Mouse (Mus musculus) liver, embryonic 15.5 days (tissue): ENCODE measurements around the gene Me1. TPM values are rescaled to one million over a fixed set of nuclear protein-coding genes. Genes with fewer than 3 reads are reported as not detected.
"Not testable (repeated sequence)": the region's sequence is repeated elsewhere in the genome, so short reads cannot be mapped to it uniquely, and the experiment has no call there.

ENCODE experiments used
- ATAC-seq: fragments of 200-750 bp; cut with Nextera tagmentation; 2 replicates; pipeline ENCODE4 v1.8.0; 2017; ENCODE audit warnings: moderate number of reproducible peaks, mild to moderate bottlenecking, moderate library complexity; ENCODE audit not compliant: insufficient read depth
- H3K27ac ChIP-seq: fragments of 300-500 bp; sonication (generic); replicated peaks from 2 replicates; pipeline ENCODE4 v1.5.1; 2015; ENCODE audit warnings: mild to moderate bottlenecking, inconsistent platforms
- H3K27me3 ChIP-seq: fragments of 300-500 bp; sonication (generic); 2 replicates; pipeline ENCODE4 v1.6.1; 2015; ENCODE audit warnings: mild to moderate bottlenecking, inconsistent platforms
- H3K36me3 ChIP-seq: fragments of 300-500 bp; sonication (generic); replicated peaks from 2 replicates; pipeline ENCODE4 v1.6.1; 2015; ENCODE audit warnings: moderate library complexity, mild to moderate bottlenecking, inconsistent platforms
- H3K4me1 ChIP-seq: fragments of 300-500 bp; sonication (generic); replicated peaks from 2 replicates; pipeline ENCODE4 v1.6.1; 2015; ENCODE audit warnings: inconsistent platforms
- H3K4me2 ChIP-seq: fragments of 300-500 bp; sonication (generic); 2 replicates; pipeline ENCODE4 v1.6.1; 2015; ENCODE audit warnings: moderate library complexity, mild to moderate bottlenecking, inconsistent platforms
- H3K4me3 ChIP-seq: fragments of 300-500 bp; sonication (generic); replicated peaks from 2 replicates; pipeline ENCODE4 v1.5.1; 2015; ENCODE audit warnings: mild to moderate bottlenecking, inconsistent platforms
- H3K9ac ChIP-seq: fragments of 300-500 bp; sonication (generic); 2 replicates; pipeline ENCODE4 v1.6.1; 2015; ENCODE audit warnings: moderate library complexity, mild to moderate bottlenecking, inconsistent platforms
- H3K9me3 ChIP-seq: fragments of 300-500 bp; sonication (generic); replicated peaks from 2 replicates; pipeline ENCODE4 v1.6.1; 2016; ENCODE audit warnings: inconsistent platforms
- WGBS: fragments of 180-500 bp; shearing (Covaris S2); methylation state at CpG from one replicate; pipeline ENCODE4 v1.1.7; 2015; ENCODE audit warnings: mixed read lengths; ENCODE audit not compliant: insufficient replicate concordance; 5-methylcytosine and 5-hydroxymethylcytosine counted together
- polyA plus RNA-seq: library from polyadenylated mRNA; unstranded; fragments of >200 nt; fragmentation: Nextera tagmentation; extraction: Ambion mirVana; gene quantifications from 2 replicates; pipeline ENCODE4 v1.2.1, GENCODE M21; 2015

The Me1 gene
- polyA plus RNA-seq, 1 experiment from 2014 or later = 4.7 TPM

GRCm38 (mm10) chr9:86596983-86597382, 98.8 kb downstream of the Me1 start:
- not testable (repeated sequence) for H3K9ac ChIP-seq, ATAC-seq, H3K27me3 ChIP-seq, H3K4me3 ChIP-seq, H3K4me2 ChIP-seq, H3K36me3 ChIP-seq, H3K9me3 ChIP-seq, H3K27ac ChIP-seq, H3K4me1 ChIP-seq

- not testable (repeated sequence) for H3K9ac ChIP-seq, H3K9me3 ChIP-seq, H3K27me3 ChIP-seq, H3K27ac ChIP-seq, H3K4me1 ChIP-seq, H3K36me3 ChIP-seq, ATAC-seq, H3K4me2 ChIP-seq, H3K4me3 ChIP-seq
- 41% methylated on average over 10 of the region's 10 CpGs for WGBS
Measured at GRCm38 (mm10) chr9:86594357-86594767, 101.4 kb downstream of the Me1 start.

- no peak overlapping the region for H3K4me3 ChIP-seq
Measured at GRCm38 (mm10) chr9:86592676-86593668, 102.8 kb downstream of the Me1 start.

DNA sequence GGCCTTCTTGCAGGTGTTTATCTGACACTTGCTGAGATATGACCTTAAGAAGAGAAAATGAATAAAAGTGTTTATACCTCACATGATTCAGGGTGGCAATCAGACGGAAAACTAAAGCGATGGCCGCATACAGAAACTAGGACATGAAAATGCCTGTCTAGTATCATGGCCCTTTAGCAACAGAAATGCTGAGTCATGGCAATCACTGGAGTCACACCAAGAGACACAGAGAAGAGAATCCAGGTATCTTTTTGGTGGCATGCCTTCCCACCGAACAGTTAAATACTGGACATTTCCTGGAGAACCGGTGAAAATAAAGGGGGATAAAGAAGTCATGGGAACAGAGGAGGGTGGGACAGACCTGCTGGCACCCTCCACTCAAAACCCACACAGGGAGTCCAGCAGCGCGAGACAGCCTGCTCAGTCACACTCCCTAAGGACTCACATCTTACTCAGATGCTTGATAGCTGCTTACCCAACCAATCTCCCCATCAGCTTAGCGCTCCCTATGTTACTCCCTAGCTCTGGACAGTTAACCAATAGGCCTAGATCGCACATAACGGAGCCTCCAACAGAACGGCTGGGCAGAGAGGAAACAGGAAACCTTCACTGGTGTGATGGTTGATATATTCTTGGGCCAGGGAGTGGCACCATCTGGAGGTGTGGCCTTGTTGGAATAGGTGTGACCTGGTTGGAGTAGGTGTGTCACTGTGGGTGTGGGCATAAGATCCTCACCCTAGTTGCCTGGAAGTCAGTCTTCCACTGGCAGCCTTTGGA, 108.5 kb downstream of the Me1 start:
- Histone ChIP-seq H3K4me1 (no peaks in the 10 kb centered on the region), H3K9me3 (no peaks in the 10 kb centered on the region), H3K27me3 (no peaks in the 10 kb centered on the region), H3K27ac (no peak overlapping the region), H3K4me2 (no peak overlapping the region), H3K36me3 (no peaks in the 10 kb centered on the region), H3K9ac (no peak overlapping the region), H3K4me3 (no peak overlapping the region)
- ATAC-seq = no peak
- 71% methylated on average over 11 of the region's 11 CpGs for WGBS

More at GRCm38 (mm10) chr9:86592676-86593668, 102.8 kb downstream of the Me1 start:
- Histone ChIP-seq H3K9me3 (no peaks in the 10 kb centered on the region), H3K27ac (no peak overlapping the region), H3K36me3 (no peaks in the 10 kb centered on the region), H3K4me1 (no peaks in the 10 kb centered on the region), H3K9ac (no peak overlapping the region), H3K27me3 (no peaks in the 10 kb centered on the region), H3K4me2 (no peak overlapping the region)
- 69% methylated on average over 19 of the region's 19 CpGs for WGBS
- ATAC-seq = no peak

DNA sequence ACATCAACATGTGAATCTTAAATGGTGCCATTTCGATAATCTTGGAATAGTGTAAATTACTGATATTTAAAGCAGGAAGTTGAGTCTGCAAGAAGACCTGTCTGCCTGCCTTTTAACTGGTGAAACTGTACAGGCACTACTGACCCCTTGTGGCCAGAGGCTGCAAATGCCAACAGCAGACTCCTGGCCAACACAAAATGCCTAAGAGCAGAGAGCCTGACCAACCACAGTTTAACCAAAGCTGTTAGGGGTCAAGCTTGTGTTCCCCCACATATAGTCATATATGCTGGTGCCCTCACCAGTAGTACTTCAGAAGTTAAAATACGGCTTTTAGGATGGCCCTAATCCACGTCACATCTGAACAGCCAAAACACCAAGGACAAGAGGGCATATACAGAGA, 112.0 kb downstream of the Me1 start:
- Histone ChIP-seq H3K9me3 (no peaks in the 10 kb centered on the region), H3K27me3 (no peaks in the 10 kb centered on the region), H3K27ac (no peak overlapping the region), H3K4me1 (no peaks in the 10 kb centered on the region; the same call in 1 of the 2 replicates), H3K9ac (no peak overlapping the region), H3K4me3 (no peak overlapping the region), H3K4me2 (no peak overlapping the region), H3K36me3 (no peaks in the 10 kb centered on the region)
- WGBS = 43% methylated on average over 3 of the region's 3 CpGs
- ATAC-seq = no peak

DNA sequence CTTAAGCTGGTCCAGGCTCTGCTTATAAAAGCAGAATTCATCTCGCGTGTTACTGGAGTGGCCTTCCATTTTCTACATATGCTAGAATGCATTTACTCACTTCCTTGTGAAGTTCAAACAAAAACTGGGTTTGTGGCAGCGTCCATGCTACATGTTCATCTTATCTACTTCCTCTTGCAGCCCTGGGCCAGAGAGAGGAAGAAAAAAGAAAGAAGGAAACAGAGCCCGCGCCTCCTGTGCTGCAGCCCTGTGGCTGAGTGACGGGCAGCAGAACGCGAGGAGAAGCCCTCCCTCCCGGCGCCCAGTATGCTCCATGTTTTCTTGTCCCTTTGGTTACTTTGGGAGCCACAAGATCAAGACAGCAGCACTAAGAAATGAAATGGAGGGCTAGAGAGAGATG, 116.1 kb downstream of the Me1 start:
- no peak overlapping the region for H3K9ac ChIP-seq
- H3K4me3 ChIP-seq = no peak overlapping the region
- no peaks in the 10 kb centered on the region for H3K27me3 ChIP-seq
- H3K36me3 ChIP-seq = no peaks in the 10 kb centered on the region
- 17% methylated on average over 10 of the region's 10 CpGs for WGBS
- H3K27ac ChIP-seq = no peak overlapping the region
- no peak for ATAC-seq
- no peaks in the 10 kb centered on the region; the same call in 1 of the 2 replicates for H3K4me1 ChIP-seq
- no peak overlapping the region for H3K4me2 ChIP-seq
- no peaks in the 10 kb centered on the region for H3K9me3 ChIP-seq

DNA sequence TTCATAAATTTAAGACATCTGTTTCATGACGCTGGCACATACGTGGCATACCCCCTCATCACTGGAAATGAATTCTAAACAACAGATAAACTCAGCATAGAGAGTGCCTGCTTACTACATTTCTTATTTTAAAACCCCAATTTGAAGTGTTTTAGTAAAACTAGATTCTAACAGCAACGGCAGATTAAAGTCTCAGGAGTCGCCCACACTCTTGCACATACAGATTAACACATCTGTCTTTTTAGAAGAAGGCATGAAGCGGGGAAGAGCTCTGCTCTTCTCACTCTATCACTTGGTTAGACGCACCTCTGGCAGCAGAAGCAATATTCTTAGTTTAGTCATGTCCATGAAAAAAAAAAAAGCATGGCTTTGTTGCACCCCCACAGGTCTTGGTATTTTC, 120.6 kb downstream of the Me1 start:
- H3K9me3 ChIP-seq = no peaks in the 10 kb centered on the region
- H3K36me3 ChIP-seq = no peaks in the 10 kb centered on the region
- H3K27ac ChIP-seq = no peak overlapping the region
- peaks cover 26% of the 10 kb centered on the region for H3K4me1 ChIP-seq
- no peak overlapping the region for H3K9ac ChIP-seq
- no peak for ATAC-seq
- H3K27me3 ChIP-seq = no peaks in the 10 kb centered on the region
- no peak overlapping the region for H3K4me3 ChIP-seq
- 74% methylated on average over 6 of the region's 6 CpGs for WGBS
- no peak overlapping the region for H3K4me2 ChIP-seq

GRCm38 (mm10) chr9:86573616-86574303, 122.0 kb downstream of the Me1 start:
- WGBS = 41% methylated on average over 20 of the region's 20 CpGs

DNA sequence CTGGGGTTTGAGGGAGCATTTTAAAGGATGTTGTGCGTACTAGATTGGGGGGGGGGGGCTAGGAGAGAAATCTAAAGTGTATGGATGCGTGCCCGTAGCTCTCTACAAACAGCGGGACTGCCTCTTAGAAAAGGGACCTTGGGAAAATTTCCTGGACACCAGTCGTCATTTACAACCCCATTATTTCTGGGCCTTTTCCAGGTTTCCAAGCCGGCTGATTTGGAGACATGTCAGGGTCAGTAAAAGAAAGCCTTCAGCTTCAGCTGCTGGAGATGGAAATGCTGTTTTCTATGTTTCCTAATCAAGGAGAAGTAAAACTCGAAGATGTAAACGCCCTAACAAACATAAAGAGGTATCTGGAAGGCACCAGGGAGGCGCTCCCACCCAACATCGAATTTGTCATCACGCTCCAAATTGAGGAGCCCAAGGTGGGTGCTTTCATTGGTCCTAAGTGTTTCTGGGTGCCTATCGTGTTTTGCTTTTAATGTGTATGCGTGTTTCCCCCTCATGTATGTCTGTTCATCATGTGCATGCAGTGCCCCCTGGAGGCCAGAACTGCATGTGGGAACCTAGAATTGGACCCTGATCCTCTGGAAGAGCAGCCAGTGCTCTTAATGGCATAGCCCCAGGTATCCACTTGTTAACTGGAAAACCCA, 123.0 kb downstream of the Me1 start:
- Histone ChIP-seq H3K36me3 (no peaks in the 10 kb centered on the region), H3K9ac (peak overlapping the region; percentile 55; the same call in 1 of the 2 replicates), H3K9me3 (no peaks in the 10 kb centered on the region), H3K27me3 (no peaks in the 10 kb centered on the region), H3K4me1 (peaks cover 33% of the 10 kb centered on the region), H3K4me3 (peak overlapping the region; percentile 78), H3K27ac (no peak overlapping the region), H3K4me2 (peak overlapping the region; percentile 99)
- ATAC-seq = no peak
- 5% methylated on average over 13 of the region's 13 CpGs for WGBS

More at GRCm38 (mm10) chr9:86573616-86574303, 122.0 kb downstream of the Me1 start:
- Histone ChIP-seq H3K4me2 (0 out of 2 replicates have a peak overlapping the region, but pooled peaks have one; percentile 99), H3K4me3 (no peak overlapping the region), H3K27ac (no peak overlapping the region), H3K4me1 (peaks cover 33% of the 10 kb centered on the region), H3K9me3 (no peaks in the 10 kb centered on the region), H3K36me3 (no peaks in the 10 kb centered on the region), H3K27me3 (no peaks in the 10 kb centered on the region), H3K9ac (no peak overlapping the region)
- ATAC-seq = no peak

- no peak overlapping the region for H3K27ac ChIP-seq
Measured at GRCm38 (mm10) chr9:86572196-86572595, 123.6 kb downstream of the Me1 start.

More at GRCm38 (mm10) chr9:86572196-86572595, 123.6 kb downstream of the Me1 start:
- no peaks in the 10 kb centered on the region for H3K27me3 ChIP-seq
- H3K4me2 ChIP-seq = peak overlapping the region; percentile 99
- peak overlapping the region; percentile 55 for H3K9ac ChIP-seq
- H3K9me3 ChIP-seq = no peaks in the 10 kb centered on the region
- 1% methylated on average over 25 of the region's 25 CpGs for WGBS
- H3K36me3 ChIP-seq = no peaks in the 10 kb centered on the region
- H3K4me3 ChIP-seq = peak overlapping the region; percentile 78
- ATAC-seq = peak; percentile 30
- peaks cover 33% of the 10 kb centered on the region for H3K4me1 ChIP-seq
